15 mouse cellular contexts compared by ENCODE assay signal in genomic region chr19:10436726-10437125, GRCm38 (mm10). TPM values are rescaled to one million over a fixed set of nuclear protein-coding genes. Genes with fewer than 3 reads are reported as not detected.
A peak's percentile ranks its signal among the peaks of the same experiment; 100 is the strongest.
DNase-seq lines count a peak whose midpoint lies in the region; ATAC-seq and TF ChIP-seq lines count a peak whose summit lies in the region.
"Had no signal": no experiment of that assay in that cellular context is flagged by ENCODE, and none has a peak within 500 bp of the region (broad histone marks: within the 10 kb centered on the region; RNA-seq: fewer than 3 reads in every experiment).

No protein-coding gene starts in this region.

- 9% methylated on average over 1 of the region's 1 CpGs for WGBS in lung, postnatal 0 days
- 29% methylated on average over 1 of the region's 1 CpGs for WGBS in intestine, postnatal 0 days

- DNase-seq in cerebellum, adult 9-11 months, result peak; percentile 34
- no peak for DNase-seq in cerebellum, adult 11 months
- peak; percentile 63 for DNase-seq in lung, postnatal 0 days (ENCODE audit: low spot score)
- DNase-seq in lung, postnatal 25 days (ENCODE audit: low spot score), result no peak
- DNase-seq in MN1 (ENCODE audit: low spot score), result peak; percentile 88
- DNase-seq: gastrocnemius, postnatal 10 days; liver had no signal

- TF ChIP-seq CTCF in lung, postnatal 0 days (IDR thresholded peaks at IDR 0.05), result no peak
- no peak for TF ChIP-seq CTCF in intestine, postnatal 0 days (IDR thresholded peaks at IDR 0.05; ENCODE audit: low read depth)

- no peaks in the 10 kb centered on the region for H3K27me3 ChIP-seq in lung, postnatal 0 days (replicated peaks; ENCODE audit: insufficient read depth, low read length)
- H3K27me3 ChIP-seq in intestine, postnatal 0 days (replicated peaks; ENCODE audit: control insufficient read depth, insufficient read depth, low read length), result no peaks in the 10 kb centered on the region
- H3K27me3 ChIP-seq: lung, embryonic 15.5 days had no signal

- no peaks in the 10 kb centered on the region for H3K9me3 ChIP-seq in lung, postnatal 0 days (ENCODE audit: low read length)
- H3K9me3 ChIP-seq in intestine, postnatal 0 days (ENCODE audit: control insufficient read depth), result no peaks in the 10 kb centered on the region
- H3K9me3 ChIP-seq: forebrain, embryonic 10.5 days; heart, embryonic 10.5 days; kidney, embryonic 15.5 days; lung, embryonic 15.5 days had no signal

- H3K9ac ChIP-seq in lung, postnatal 0 days (replicated peaks; ENCODE audit: low read depth), result no peak overlapping the region
- no peak overlapping the region for H3K9ac ChIP-seq in intestine, postnatal 0 days (ENCODE audit: low read depth, low read length)
- H3K9ac ChIP-seq: kidney, embryonic 15.5 days; lung, embryonic 15.5 days had no signal

- no peaks in the 10 kb centered on the region for H3K36me3 ChIP-seq in lung, postnatal 0 days (ENCODE audit: insufficient read depth, low read length)
- H3K36me3 ChIP-seq in intestine, postnatal 0 days (ENCODE audit: control insufficient read depth, insufficient read depth), result no peaks in the 10 kb centered on the region
- H3K36me3 ChIP-seq: forebrain, embryonic 10.5 days; heart, embryonic 10.5 days; lung, embryonic 15.5 days had no signal

- TF ChIP-seq EP300 in lung, postnatal 0 days (IDR thresholded peaks at IDR 0.05), result no peak

- no peak overlapping the region for H3K4me3 ChIP-seq in lung, postnatal 0 days (ENCODE audit: low read depth, low read length)
- H3K4me3 ChIP-seq in intestine, postnatal 0 days (ENCODE audit: low read depth, low read length), result no peak overlapping the region
- H3K4me3 ChIP-seq: forebrain, embryonic 10.5 days; heart, embryonic 10.5 days; kidney, embryonic 15.5 days; lung, embryonic 15.5 days had no signal

- 0 out of 2 replicates have a peak, but pooled peaks have one; percentile 8 for ATAC-seq in lung, postnatal 0 days
- peak; percentile 47 to 64 for ATAC-seq in hematopoietic stem cell, adult 5-6 weeks (replicated peaks in 1 of 2; ENCODE audit: insufficient read depth in 1 of 2, low FRiP score in 2 of 2, low TSS enrichment in 1 of 2, low read depth in 1 of 2, poor library complexity in 2 of 2, severe bottlenecking in 2 of 2)
- ATAC-seq in intestine, postnatal 0 days, result no peak
- ATAC-seq: activated CD4-positive, CD25-positive, alpha-beta regulatory T cell, adult 4 months had no signal

- 0 out of 2 replicates have a peak, but pooled peaks cover 5% of the 10 kb centered on the region for H3K4me1 ChIP-seq in lung, postnatal 0 days (ENCODE audit: insufficient read depth, low read depth, low read length)
- no peaks in the 10 kb centered on the region for H3K4me1 ChIP-seq in intestine, postnatal 0 days (replicated peaks; ENCODE audit: control insufficient read depth, insufficient read depth, low read length)

- H3K27ac ChIP-seq in lung, postnatal 0 days (ENCODE audit: low read length), result no peak overlapping the region
- H3K27ac ChIP-seq in intestine, postnatal 0 days (ENCODE audit: low read depth, low read length), result no peak overlapping the region
- H3K27ac ChIP-seq: forebrain, embryonic 10.5 days; heart, embryonic 10.5 days; kidney, embryonic 15.5 days; lung, embryonic 15.5 days had no signal

- H3K4me2 ChIP-seq in lung, postnatal 0 days (replicated peaks; ENCODE audit: low read depth, low read length), result no peak overlapping the region
- no peak overlapping the region for H3K4me2 ChIP-seq in intestine, postnatal 0 days (replicated peaks; ENCODE audit: low read depth)
- H3K4me2 ChIP-seq: kidney, embryonic 15.5 days; lung, embryonic 15.5 days had no signal

RNA-seq across cellular contexts. Expression of gene Lrrc10b, which starts 20.5 kb away (rescaled TPM):
- 3.7 and 3.9 TPM in 2 replicates for polyA plus RNA-seq in lung, postnatal 0 days (2015; fragmentation: Nextera tagmentation; extraction: Ambion mirVana)
- not detected in 2 replicates for total RNA-seq in hematopoietic stem cell, adult 5-6 weeks (2017)
- polyA plus RNA-seq in intestine, postnatal 0 days (2015; fragmentation: Nextera tagmentation; extraction: Ambion mirVana), result 12.5 and 14.3 TPM in 2 replicates
- total RNA-seq: megakaryocyte-erythroid progenitor cell, adult 5-6 weeks had no signal
- polyA plus RNA-seq: activated CD4-positive, CD25-positive, alpha-beta regulatory T cell, adult 4 months had no signal

RNA-seq across cellular contexts. Expression of gene Ppp1r32, which starts 46.0 kb away (rescaled TPM):
- 2.6 and 2.9 TPM in 2 replicates for polyA plus RNA-seq in lung, postnatal 0 days (2015; fragmentation: Nextera tagmentation; extraction: Ambion mirVana)
- total RNA-seq in hematopoietic stem cell, adult 5-6 weeks (2017), result not detected in 2 replicates
- 26.1 and 27.8 TPM in 2 replicates for polyA plus RNA-seq in intestine, postnatal 0 days (2015; fragmentation: Nextera tagmentation; extraction: Ambion mirVana)
- polyA plus RNA-seq: heart, embryonic 10.5 days; kidney, embryonic 15.5 days had no signal

RNA-seq across cellular contexts. Expression of gene Syt7, which starts 47.8 kb away (rescaled TPM):
- 1.4 and 3.0 TPM in 2 replicates for polyA plus RNA-seq in lung, postnatal 0 days (2015; fragmentation: Nextera tagmentation; extraction: Ambion mirVana)
- not detected in 2 replicates for total RNA-seq in hematopoietic stem cell, adult 5-6 weeks (2017)
- 1.9 TPM in 2 replicates for polyA plus RNA-seq in intestine, postnatal 0 days (2015; fragmentation: Nextera tagmentation; extraction: Ambion mirVana)
- total RNA-seq: megakaryocyte-erythroid progenitor cell, adult 5-6 weeks had no signal

Comparison
In these comparisons a context has a peak if more than half of its experiments do, and no peak if none do; other contexts are left out.
1. DNase-seq: peak in cerebellum, adult 9-11 months (single experiment), lung, postnatal 0 days (single experiment) and MN1 (single experiment); none in cerebellum, adult 11 months (single experiment) and lung, postnatal 25 days (single experiment).